Mouse (Mus musculus): ENCODE data around the gene Hsd11b1. TPM values are rescaled to one million over a fixed set of nuclear protein-coding genes. Genes with fewer than 3 reads are reported as not detected.
"Not testable (repeated sequence)": the region's sequence is repeated elsewhere in the genome, so short reads cannot be mapped to it uniquely, and the experiment has no call there.

The Hsd11b1 gene
- polyA plus RNA-seq, 1 experiment from 2014 or later = 1.6 TPM

GRCm38 (mm10) chr1:193287578-193287977 lies 23.7 kb upstream of the Hsd11b1 start:
- Histone ChIP-seq H3K36me3 (ENCODE audit: control insufficient read depth, insufficient read depth, low read length) (no peaks in the 10 kb centered on the region), H3K9me3 (ENCODE audit: control insufficient read depth, low read length) (no peaks in the 10 kb centered on the region), H3K9ac (ENCODE audit: low read depth, low read length) (no peak overlapping the region), H3K27ac (ENCODE audit: low read depth, low read length) (no peak overlapping the region), H3K27me3 (ENCODE audit: control insufficient read depth, insufficient read depth, low read length) (no peaks in the 10 kb centered on the region), H3K4me3 (ENCODE audit: low read length) (no peak overlapping the region), H3K4me1 (ENCODE audit: control insufficient read depth, insufficient read depth, low read length) (no peaks in the 10 kb centered on the region), H3K4me2 (replicated peaks; ENCODE audit: low read depth, low read length) (no peak overlapping the region)
- no peak for ATAC-seq (ENCODE audit: low FRiP score, low TSS enrichment)
- WGBS = 83% methylated on average over 2 of the region's 2 CpGs

- ATAC-seq (ENCODE audit: low FRiP score, low TSS enrichment); H3K36me3 ChIP-seq (ENCODE audit: control insufficient read depth, insufficient read depth, low read length); H3K4me2 ChIP-seq (replicated peaks; ENCODE audit: low read depth, low read length); H3K4me3 ChIP-seq (ENCODE audit: low read length); H3K9me3 ChIP-seq (ENCODE audit: control insufficient read depth, low read length); H3K27ac ChIP-seq (ENCODE audit: low read depth, low read length); H3K27me3 ChIP-seq (ENCODE audit: control insufficient read depth, insufficient read depth, low read length); H3K4me1 ChIP-seq (ENCODE audit: control insufficient read depth, insufficient read depth, low read length); H3K9ac ChIP-seq (ENCODE audit: low read depth, low read length): not testable (repeated sequence)
- 78% methylated on average over 3 of the region's 3 CpGs for WGBS
Measured at GRCm38 (mm10) chr1:193285766-193286325, 22.0 kb upstream of the Hsd11b1 start.

- no peaks in the 10 kb centered on the region for H3K36me3 ChIP-seq (ENCODE audit: control insufficient read depth, insufficient read depth, low read length)
- H3K27ac ChIP-seq (ENCODE audit: low read depth, low read length) = no peak overlapping the region
- no peak overlapping the region for H3K4me3 ChIP-seq (ENCODE audit: low read length)
- no peak overlapping the region for H3K4me2 ChIP-seq (replicated peaks; ENCODE audit: low read depth, low read length)
- WGBS = 71% methylated on average over 7 of the region's 7 CpGs
- no peak for ATAC-seq (ENCODE audit: low FRiP score, low TSS enrichment)
- H3K9me3 ChIP-seq (ENCODE audit: control insufficient read depth, low read length) = no peaks in the 10 kb centered on the region
- H3K27me3 ChIP-seq (ENCODE audit: control insufficient read depth, insufficient read depth, low read length) = no peaks in the 10 kb centered on the region
- no peak overlapping the region for H3K9ac ChIP-seq (ENCODE audit: low read depth, low read length)
- H3K4me1 ChIP-seq (ENCODE audit: control insufficient read depth, insufficient read depth, low read length) = no peaks in the 10 kb centered on the region
Measured at GRCm38 (mm10) chr1:193284228-193284779, 20.4 kb upstream of the Hsd11b1 start.

GRCm38 (mm10) chr1:193281344-193281743 lies 17.5 kb upstream of the Hsd11b1 start:
- Histone ChIP-seq H3K36me3 (ENCODE audit: control insufficient read depth, insufficient read depth, low read length) (no peaks in the 10 kb centered on the region), H3K27ac (ENCODE audit: low read depth, low read length) (no peak overlapping the region), H3K4me3 (ENCODE audit: low read length) (no peak overlapping the region), H3K4me1 (ENCODE audit: control insufficient read depth, insufficient read depth, low read length) (no peaks in the 10 kb centered on the region), H3K4me2 (replicated peaks; ENCODE audit: low read depth, low read length) (no peak overlapping the region), H3K9me3 (ENCODE audit: control insufficient read depth, low read length) (no peaks in the 10 kb centered on the region), H3K9ac (ENCODE audit: low read depth, low read length) (no peak overlapping the region), H3K27me3 (ENCODE audit: control insufficient read depth, insufficient read depth, low read length) (no peaks in the 10 kb centered on the region)
- ATAC-seq (ENCODE audit: low FRiP score, low TSS enrichment) = no peak
- 89% methylated on average over 2 of the region's 2 CpGs for WGBS

- Histone ChIP-seq H3K4me3 (ENCODE audit: low read length) (no peak overlapping the region), H3K36me3 (ENCODE audit: control insufficient read depth, insufficient read depth, low read length) (no peaks in the 10 kb centered on the region), H3K4me1 (ENCODE audit: control insufficient read depth, insufficient read depth, low read length) (no peaks in the 10 kb centered on the region), H3K4me2 (replicated peaks; ENCODE audit: low read depth, low read length) (no peak overlapping the region), H3K27ac (ENCODE audit: low read depth, low read length) (no peak overlapping the region), H3K27me3 (ENCODE audit: control insufficient read depth, insufficient read depth, low read length) (no peaks in the 10 kb centered on the region), H3K9me3 (ENCODE audit: control insufficient read depth, low read length) (no peaks in the 10 kb centered on the region), H3K9ac (ENCODE audit: low read depth, low read length) (no peak overlapping the region)
- 81% methylated on average over 4 of the region's 4 CpGs for WGBS
- ATAC-seq (ENCODE audit: low FRiP score, low TSS enrichment) = no peak
Measured at GRCm38 (mm10) chr1:193279492-193279891, 15.6 kb upstream of the Hsd11b1 start.

- ATAC-seq (ENCODE audit: low FRiP score, low TSS enrichment) = no peak
- no peaks in the 10 kb centered on the region for H3K36me3 ChIP-seq (ENCODE audit: control insufficient read depth, insufficient read depth, low read length)
- H3K4me3 ChIP-seq (ENCODE audit: low read length) = no peak overlapping the region
- H3K4me1 ChIP-seq (ENCODE audit: control insufficient read depth, insufficient read depth, low read length) = 0 out of 2 replicates have a peak, but pooled peaks cover under 1% of the 10 kb centered on the region
- no peaks in the 10 kb centered on the region for H3K9me3 ChIP-seq (ENCODE audit: control insufficient read depth, low read length)
- no peak overlapping the region for H3K9ac ChIP-seq (ENCODE audit: low read depth, low read length)
- no peaks in the 10 kb centered on the region for H3K27me3 ChIP-seq (ENCODE audit: control insufficient read depth, insufficient read depth, low read length)
- H3K4me2 ChIP-seq (replicated peaks; ENCODE audit: low read depth, low read length) = no peak overlapping the region
- H3K27ac ChIP-seq (ENCODE audit: low read depth, low read length) = no peak overlapping the region
- WGBS = 45% methylated on average over 6 of the region's 6 CpGs
Measured at GRCm38 (mm10) chr1:193278414-193279045, 14.7 kb upstream of the Hsd11b1 start.

- no peak overlapping the region for H3K4me3 ChIP-seq (ENCODE audit: low read length)
- ATAC-seq (ENCODE audit: low FRiP score, low TSS enrichment) = no peak
- no peak overlapping the region for H3K4me2 ChIP-seq (replicated peaks; ENCODE audit: low read depth, low read length)
- H3K4me1 ChIP-seq (ENCODE audit: control insufficient read depth, insufficient read depth, low read length) = 0 out of 2 replicates have a peak, but pooled peaks cover 3% of the 10 kb centered on the region
- H3K27ac ChIP-seq (ENCODE audit: low read depth, low read length) = no peak overlapping the region
- 72% methylated on average over 8 of the region's 8 CpGs for WGBS
- H3K9ac ChIP-seq (ENCODE audit: low read depth, low read length) = no peak overlapping the region
- H3K27me3 ChIP-seq (ENCODE audit: control insufficient read depth, insufficient read depth, low read length) = no peaks in the 10 kb centered on the region
- H3K36me3 ChIP-seq (ENCODE audit: control insufficient read depth, insufficient read depth, low read length) = no peaks in the 10 kb centered on the region
- H3K9me3 ChIP-seq (ENCODE audit: control insufficient read depth, low read length) = no peaks in the 10 kb centered on the region
Measured at GRCm38 (mm10) chr1:193274407-193275071, 10.7 kb upstream of the Hsd11b1 start.

- peak; percentile 92 for ATAC-seq (ENCODE audit: low FRiP score, low TSS enrichment)
- Histone ChIP-seq H3K27ac (ENCODE audit: low read depth, low read length) (peak within 1 kb of the TSS; percentile 42; the same call in 1 of the 2 replicates), H3K36me3 (ENCODE audit: control insufficient read depth, insufficient read depth, low read length) (no peaks in the 10 kb centered on the region), H3K9ac (ENCODE audit: low read depth, low read length) (peak within 1 kb of the TSS; percentile 47), H3K4me1 (ENCODE audit: control insufficient read depth, insufficient read depth, low read length) (0 out of 2 replicates have a peak, but pooled peaks cover 3% of the 10 kb centered on the region), H3K4me2 (replicated peaks; ENCODE audit: low read depth, low read length) (peak within 1 kb of the TSS; percentile 54), H3K27me3 (ENCODE audit: control insufficient read depth, insufficient read depth, low read length) (no peaks in the 10 kb centered on the region), H3K9me3 (ENCODE audit: control insufficient read depth, low read length) (no peaks in the 10 kb centered on the region), H3K4me3 (ENCODE audit: low read length) (peak within 1 kb of the TSS; percentile 32)
- WGBS = 0% methylated on average over 22 of the region's 23 CpGs
Measured at GRCm38 (mm10) chr1:193272916-193273601, 9.2 kb upstream of the Hsd11b1 start, which contains the start of gene G0s2. TSS of gene G0s2 (minus strand) at chr1:193273217.

Data from kidney, embryonic 14.5 days (tissue).